Mouse (Mus musculus): ENCODE results near the gene Taf8. TPM values are rescaled to one million over a fixed set of nuclear protein-coding genes. Genes with fewer than 3 reads are reported as not detected.

Taf8 gene
- polyA plus RNA-seq, 1 experiment from 2014 or later, result 24.0 TPM

DNA sequence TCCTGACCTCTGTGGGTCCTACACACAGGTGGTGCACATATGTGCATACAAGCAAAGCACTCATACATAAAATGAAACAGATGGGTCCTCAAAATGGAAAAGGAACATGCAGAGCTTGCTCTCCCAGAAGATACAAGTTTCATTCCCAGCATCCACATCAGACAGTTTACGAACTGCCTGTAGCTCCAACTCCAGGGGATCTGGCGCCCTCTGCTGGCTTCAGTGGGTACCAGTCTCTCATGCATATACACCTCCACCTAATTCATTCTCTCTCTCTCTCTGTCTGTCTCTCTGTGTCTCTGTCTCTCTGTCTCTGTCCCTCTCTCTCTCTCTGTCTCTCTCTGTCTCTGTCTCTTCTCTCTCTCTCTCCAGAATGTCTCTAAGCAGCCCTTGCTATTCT lies 19.7 kb downstream of the Taf8 start:
- ATAC-seq, result no peak
- Histone ChIP-seq H3K4me3 (ENCODE audit: low read depth, low read length) (no peak overlapping the region), H3K4me2 (ENCODE audit: low read length) (no peak overlapping the region), H3K27ac (ENCODE audit: low read depth, low read length) (no peak overlapping the region), H3K9ac (ENCODE audit: low read length) (no peak overlapping the region), H3K27me3 (replicated peaks; ENCODE audit: control insufficient read depth, insufficient read depth, low read length) (no peaks in the 10 kb centered on the region), H3K36me3 (ENCODE audit: control insufficient read depth, insufficient read depth, low read length) (0 out of 2 replicates have a peak, but pooled peaks cover 2% of the 10 kb centered on the region), H3K4me1 (ENCODE audit: control insufficient read depth, insufficient read depth, low read length) (no peaks in the 10 kb centered on the region), H3K9me3 (replicated peaks; ENCODE audit: control insufficient read depth, low read length) (no peaks in the 10 kb centered on the region)
- DNase-seq (ENCODE audit: low spot score), result peak; percentile 59
- 32% methylated on average over 2 of the region's 2 CpGs for WGBS

GRCm38 (mm10) chr17:47479887-47480286 lies 22.2 kb downstream of the Taf8 start:
- H3K9me3 ChIP-seq (replicated peaks; ENCODE audit: control insufficient read depth, low read length), result no peaks in the 10 kb centered on the region
- H3K27me3 ChIP-seq (replicated peaks; ENCODE audit: control insufficient read depth, insufficient read depth, low read length), result no peaks in the 10 kb centered on the region
- H3K9ac ChIP-seq (ENCODE audit: low read length), result no peak overlapping the region
- H3K4me2 ChIP-seq (ENCODE audit: low read length), result no peak overlapping the region
- WGBS, result 74% methylated on average over 3 of the region's 3 CpGs
- no peak overlapping the region for H3K4me3 ChIP-seq (ENCODE audit: low read depth, low read length)
- ATAC-seq, result no peak
- no peak for DNase-seq (ENCODE audit: low spot score)
- H3K4me1 ChIP-seq (ENCODE audit: control insufficient read depth, insufficient read depth, low read length), result no peaks in the 10 kb centered on the region
- H3K36me3 ChIP-seq (ENCODE audit: control insufficient read depth, insufficient read depth, low read length), result no peaks in the 10 kb centered on the region
- H3K27ac ChIP-seq (ENCODE audit: low read depth, low read length), result no peak overlapping the region

DNA sequence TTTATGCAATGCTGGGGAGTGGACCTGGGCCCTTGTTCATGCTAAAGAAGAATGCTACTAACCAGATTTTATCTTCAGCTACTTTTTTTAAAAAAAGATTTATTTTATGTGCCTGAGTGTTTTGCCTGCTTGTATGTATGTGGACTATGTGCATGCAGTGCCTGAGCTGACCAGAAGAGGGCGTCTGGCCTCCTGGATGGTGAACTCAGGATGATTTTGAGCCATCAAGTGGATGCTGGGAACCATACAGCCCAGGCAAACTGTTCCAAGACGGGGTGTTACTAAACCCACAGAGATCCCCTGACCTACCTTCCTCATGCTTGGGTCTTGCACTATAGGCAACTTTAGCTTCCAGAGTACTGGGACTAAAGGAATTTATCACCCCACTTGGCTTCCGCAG lies 26.4 kb downstream of the Taf8 start:
- DNase-seq (ENCODE audit: low spot score) (no peak), ATAC-seq (no peak)
- no peaks in the 10 kb centered on the region for H3K36me3 ChIP-seq (ENCODE audit: control insufficient read depth, insufficient read depth, low read length)
- H3K9ac ChIP-seq (ENCODE audit: low read length), result no peak overlapping the region
- no peak overlapping the region for H3K4me3 ChIP-seq (ENCODE audit: low read depth, low read length)
- H3K9me3 ChIP-seq (replicated peaks; ENCODE audit: control insufficient read depth, low read length), result no peaks in the 10 kb centered on the region
- no peak overlapping the region for H3K4me2 ChIP-seq (ENCODE audit: low read length)
- 60% methylated on average over 3 of the region's 3 CpGs for WGBS
- H3K27me3 ChIP-seq (replicated peaks; ENCODE audit: control insufficient read depth, insufficient read depth, low read length), result no peaks in the 10 kb centered on the region
- H3K27ac ChIP-seq (ENCODE audit: low read depth, low read length), result no peak overlapping the region
- H3K4me1 ChIP-seq (ENCODE audit: control insufficient read depth, insufficient read depth, low read length), result 0 out of 2 replicates have a peak, but pooled peaks cover 3% of the 10 kb centered on the region

- H3K4me3 ChIP-seq (ENCODE audit: low read depth, low read length), result no peak overlapping the region
- H3K9ac ChIP-seq (ENCODE audit: low read length), result no peak overlapping the region
- 0 out of 2 replicates have a peak, but pooled peaks cover 3% of the 10 kb centered on the region for H3K4me1 ChIP-seq (ENCODE audit: control insufficient read depth, insufficient read depth, low read length)
- ATAC-seq (no peak), DNase-seq (ENCODE audit: low spot score) (no peak)
- H3K27me3 ChIP-seq (replicated peaks; ENCODE audit: control insufficient read depth, insufficient read depth, low read length), result no peaks in the 10 kb centered on the region
- WGBS, result 87% methylated on average over 4 of the region's 4 CpGs
- no peaks in the 10 kb centered on the region for H3K9me3 ChIP-seq (replicated peaks; ENCODE audit: control insufficient read depth, low read length)
- no peak overlapping the region for H3K4me2 ChIP-seq (ENCODE audit: low read length)
- no peaks in the 10 kb centered on the region for H3K36me3 ChIP-seq (ENCODE audit: control insufficient read depth, insufficient read depth, low read length)
- no peak overlapping the region for H3K27ac ChIP-seq (ENCODE audit: low read depth, low read length)
Observed at GRCm38 (mm10) chr17:47475181-47475580, 26.9 kb downstream of the Taf8 start.

GRCm38 (mm10) chr17:47474250-47474649 lies 27.8 kb downstream of the Taf8 start:
- no peak for DNase-seq (ENCODE audit: low spot score)
- 77% methylated on average over 4 of the region's 4 CpGs for WGBS
- H3K4me2 ChIP-seq (ENCODE audit: low read length), result no peak overlapping the region
- peaks cover 3% of the 10 kb centered on the region; the same call in 1 of the 2 replicates for H3K4me1 ChIP-seq (ENCODE audit: control insufficient read depth, insufficient read depth, low read length)
- no peak overlapping the region for H3K4me3 ChIP-seq (ENCODE audit: low read depth, low read length)
- H3K27me3 ChIP-seq (replicated peaks; ENCODE audit: control insufficient read depth, insufficient read depth, low read length), result no peaks in the 10 kb centered on the region
- H3K27ac ChIP-seq (ENCODE audit: low read depth, low read length), result no peak overlapping the region
- no peak overlapping the region for H3K9ac ChIP-seq (ENCODE audit: low read length)
- ATAC-seq, result no peak
- H3K9me3 ChIP-seq (replicated peaks; ENCODE audit: control insufficient read depth, low read length), result no peaks in the 10 kb centered on the region
- no peaks in the 10 kb centered on the region for H3K36me3 ChIP-seq (ENCODE audit: control insufficient read depth, insufficient read depth, low read length)

GRCm38 (mm10) chr17:47473434-47473974 lies 28.6 kb downstream of the Taf8 start:
- Histone ChIP-seq H3K36me3 (ENCODE audit: control insufficient read depth, insufficient read depth, low read length) (no peaks in the 10 kb centered on the region), H3K27me3 (replicated peaks; ENCODE audit: control insufficient read depth, insufficient read depth, low read length) (peaks cover 6% of the 10 kb centered on the region; the same call in 1 of the 2 replicates), H3K27ac (ENCODE audit: low read depth, low read length) (no peak overlapping the region), H3K9me3 (replicated peaks; ENCODE audit: control insufficient read depth, low read length) (no peaks in the 10 kb centered on the region), H3K4me3 (ENCODE audit: low read depth, low read length) (no peak overlapping the region), H3K9ac (ENCODE audit: low read length) (no peak overlapping the region), H3K4me1 (ENCODE audit: control insufficient read depth, insufficient read depth, low read length) (peaks cover 4% of the 10 kb centered on the region), H3K4me2 (ENCODE audit: low read length) (no peak overlapping the region)
- DNase-seq (ENCODE audit: low spot score), result peak; percentile 28
- ATAC-seq, result no peak
- WGBS, result 18% methylated on average over 8 of the region's 8 CpGs

GRCm38 (mm10) chr17:47472435-47473350 lies 29.4 kb downstream of the Taf8 start:
- no peaks in the 10 kb centered on the region for H3K36me3 ChIP-seq (ENCODE audit: control insufficient read depth, insufficient read depth, low read length)
- no peak overlapping the region for H3K4me2 ChIP-seq (ENCODE audit: low read length)
- ATAC-seq, result no peak
- no peak for DNase-seq (ENCODE audit: low spot score)
- WGBS, result 57% methylated on average over 15 of the region's 15 CpGs
- no peak overlapping the region for H3K9ac ChIP-seq (ENCODE audit: low read length)
- no peak overlapping the region for H3K27ac ChIP-seq (ENCODE audit: low read depth, low read length)
- H3K27me3 ChIP-seq (replicated peaks; ENCODE audit: control insufficient read depth, insufficient read depth, low read length), result peaks cover 12% of the 10 kb centered on the region
- peaks cover 7% of the 10 kb centered on the region for H3K4me1 ChIP-seq (ENCODE audit: control insufficient read depth, insufficient read depth, low read length)
- no peak overlapping the region for H3K4me3 ChIP-seq (ENCODE audit: low read depth, low read length)
- no peaks in the 10 kb centered on the region for H3K9me3 ChIP-seq (replicated peaks; ENCODE audit: control insufficient read depth, low read length)

GRCm38 (mm10) chr17:47470686-47471085 lies 31.4 kb downstream of the Taf8 start:
- Histone ChIP-seq H3K4me3 (ENCODE audit: low read depth, low read length) (no peak overlapping the region), H3K4me2 (ENCODE audit: low read length) (no peak overlapping the region), H3K27me3 (replicated peaks; ENCODE audit: control insufficient read depth, insufficient read depth, low read length) (peaks cover 28% of the 10 kb centered on the region), H3K9ac (ENCODE audit: low read length) (no peak overlapping the region), H3K27ac (ENCODE audit: low read depth, low read length) (no peak overlapping the region), H3K9me3 (replicated peaks; ENCODE audit: control insufficient read depth, low read length) (no peaks in the 10 kb centered on the region), H3K4me1 (ENCODE audit: control insufficient read depth, insufficient read depth, low read length) (peaks cover 7% of the 10 kb centered on the region), H3K36me3 (ENCODE audit: control insufficient read depth, insufficient read depth, low read length) (no peaks in the 10 kb centered on the region)
- DNase-seq (ENCODE audit: low spot score), result peak; percentile 64
- ATAC-seq, result peak; percentile 60; the same call in 1 of the 2 replicates
- 47% methylated on average over 5 of the region's 5 CpGs for WGBS

DNA sequence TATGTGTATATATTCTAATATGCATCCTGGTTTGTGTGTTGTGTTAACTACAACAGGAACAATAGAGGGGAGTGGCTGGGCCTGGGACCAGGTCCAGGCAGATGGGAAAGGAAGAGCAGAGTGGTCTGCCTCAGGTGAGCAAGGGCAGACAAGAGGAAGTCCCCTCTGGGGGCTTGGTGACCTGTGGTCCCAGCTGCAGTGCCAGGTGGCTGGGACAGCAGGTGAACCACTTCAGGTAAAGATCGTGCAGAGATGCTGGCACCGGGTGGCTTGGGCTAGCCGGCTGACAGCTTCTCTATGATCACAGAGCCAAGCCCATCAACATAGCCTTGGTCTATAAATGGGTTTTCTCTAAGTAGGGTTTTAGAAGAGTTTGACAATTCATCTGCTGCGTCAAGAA lies 32.0 kb downstream of the Taf8 start:
- H3K9ac ChIP-seq (ENCODE audit: low read length), result no peak overlapping the region
- H3K27me3 ChIP-seq (replicated peaks; ENCODE audit: control insufficient read depth, insufficient read depth, low read length), result peaks cover 28% of the 10 kb centered on the region
- DNase-seq (ENCODE audit: low spot score), result no peak

More for the DNA sequence above, 32.0 kb downstream of the Taf8 start:
- H3K4me1 ChIP-seq (ENCODE audit: control insufficient read depth, insufficient read depth, low read length), result peaks cover 7% of the 10 kb centered on the region
- WGBS, result 87% methylated on average over 4 of the region's 4 CpGs
- ATAC-seq, result no peak
- no peaks in the 10 kb centered on the region for H3K36me3 ChIP-seq (ENCODE audit: control insufficient read depth, insufficient read depth, low read length)
- no peaks in the 10 kb centered on the region for H3K9me3 ChIP-seq (replicated peaks; ENCODE audit: control insufficient read depth, low read length)
- no peak overlapping the region for H3K4me2 ChIP-seq (ENCODE audit: low read length)
- no peak overlapping the region for H3K4me3 ChIP-seq (ENCODE audit: low read depth, low read length)
- no peak overlapping the region for H3K27ac ChIP-seq (ENCODE audit: low read depth, low read length)
